Mouse (Mus musculus) MN1 (cell line): ENCODE results near the gene Adgrg5.

Experiments
- DNase-seq: peaks from one replicate; pipeline ENCODE4 v3.0.0-alpha.2; 2016; ENCODE audit warnings: low spot score

Gene Adgrg5

GRCm38 (mm10) chr8:94973270-94973669, 49.8 kb downstream of the Adgrg5 start:
- no peak for DNase-seq

- no peak for DNase-seq
Measured at GRCm38 (mm10) chr8:94973786-94974185, 50.3 kb downstream of the Adgrg5 start.

GRCm38 (mm10) chr8:94974467-94975165, 51.1 kb downstream of the Adgrg5 start, which contains the start of gene Adgrg1:
TSS of gene Adgrg1 (plus strand) at chr8:94974751.
- DNase-seq = no peak

- no peak for DNase-seq
Measured at GRCm38 (mm10) chr8:94976651-94977417, 53.3 kb downstream of the Adgrg5 start.

GRCm38 (mm10) chr8:94978131-94978530, 54.6 kb downstream of the Adgrg5 start:
- no peak for DNase-seq

- no peak for DNase-seq
Measured at GRCm38 (mm10) chr8:94978593-94979319, 55.3 kb downstream of the Adgrg5 start.

GRCm38 (mm10) chr8:94980176-94980575, 56.7 kb downstream of the Adgrg5 start:
- no peak for DNase-seq

- DNase-seq = no peak
Measured at GRCm38 (mm10) chr8:94980976-94981375, 57.5 kb downstream of the Adgrg5 start.

GRCm38 (mm10) chr8:94981848-94982247, 58.4 kb downstream of the Adgrg5 start:
- DNase-seq = peak; percentile 67

GRCm38 (mm10) chr8:94983146-94983545, 59.7 kb downstream of the Adgrg5 start:
- DNase-seq = no peak

- peak; percentile 52 for DNase-seq
Measured at GRCm38 (mm10) chr8:94983881-94984516, 60.5 kb downstream of the Adgrg5 start.

GRCm38 (mm10) chr8:94985023-94985422, 61.5 kb downstream of the Adgrg5 start:
- no peak for DNase-seq

- peak; percentile 45 for DNase-seq
Measured at GRCm38 (mm10) chr8:94986676-94987075, 63.2 kb downstream of the Adgrg5 start.

GRCm38 (mm10) chr8:94987553-94987952, 64.1 kb downstream of the Adgrg5 start:
- no peak for DNase-seq

- DNase-seq = no peak
Measured at GRCm38 (mm10) chr8:94988619-94989018, 65.1 kb downstream of the Adgrg5 start.

GRCm38 (mm10) chr8:94989711-94990110, 66.2 kb downstream of the Adgrg5 start:
- DNase-seq = no peak

- DNase-seq = no peak
Measured at GRCm38 (mm10) chr8:94990598-94991453, 67.3 kb downstream of the Adgrg5 start.

- DNase-seq = no peak
Measured at GRCm38 (mm10) chr8:94991454-94991994, 68.0 kb downstream of the Adgrg5 start.

- no peak for DNase-seq
Measured at GRCm38 (mm10) chr8:94992010-94992409, 68.5 kb downstream of the Adgrg5 start.

- no peak for DNase-seq
Measured at GRCm38 (mm10) chr8:94992534-94992933, 69.0 kb downstream of the Adgrg5 start.
